Mouse (Mus musculus) splenic B cell, adult 2 months (primary cell): ENCODE measurements around the gene Gm20388.

Experiments
- DNase-seq: peaks from one replicate; pipeline ENCODE4 v3.0.0-alpha.2; 2011; ENCODE audit warnings: low read depth, low spot score
- H3K27me3 ChIP-seq: 2 replicates; pipeline ENCODE4 v1.6.1; 2012; ENCODE audit warnings: mild to moderate bottlenecking, low read length, moderate library complexity, mixed read lengths; ENCODE audit not compliant: control insufficient read depth, poor library complexity, insufficient read depth, severe bottlenecking
- H3K36me3 ChIP-seq: 2 replicates; pipeline ENCODE4 v1.6.1; 2012; ENCODE audit warnings: mild to moderate bottlenecking, low read length, moderate library complexity, mixed read lengths; ENCODE audit not compliant: control insufficient read depth, poor library complexity, insufficient read depth, severe bottlenecking

Gene Gm20388

DNA sequence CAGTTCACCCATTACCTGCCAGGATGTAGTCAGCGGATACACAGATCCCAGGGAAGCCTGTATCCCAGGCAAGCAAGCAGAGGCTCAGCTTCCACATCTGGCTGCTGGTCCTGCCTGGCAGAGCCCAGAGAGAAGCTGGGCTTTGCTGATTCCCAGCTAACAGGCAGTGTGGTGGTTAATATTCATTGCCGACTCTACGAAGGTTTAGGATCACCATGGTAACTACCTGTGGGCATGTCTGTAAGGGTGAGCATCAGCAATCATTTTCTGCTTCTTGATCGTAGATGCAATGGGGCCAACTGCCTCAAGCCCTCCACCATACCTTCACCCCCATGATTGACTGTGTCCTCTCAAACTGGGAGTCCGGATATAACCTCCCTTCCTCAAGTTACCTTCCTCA is 4283.4 kb downstream of the Gm20388 start:
- H3K36me3 ChIP-seq = no peaks in the 10 kb centered on the region
- no peak for DNase-seq
- H3K27me3 ChIP-seq = no peaks in the 10 kb centered on the region

DNA sequence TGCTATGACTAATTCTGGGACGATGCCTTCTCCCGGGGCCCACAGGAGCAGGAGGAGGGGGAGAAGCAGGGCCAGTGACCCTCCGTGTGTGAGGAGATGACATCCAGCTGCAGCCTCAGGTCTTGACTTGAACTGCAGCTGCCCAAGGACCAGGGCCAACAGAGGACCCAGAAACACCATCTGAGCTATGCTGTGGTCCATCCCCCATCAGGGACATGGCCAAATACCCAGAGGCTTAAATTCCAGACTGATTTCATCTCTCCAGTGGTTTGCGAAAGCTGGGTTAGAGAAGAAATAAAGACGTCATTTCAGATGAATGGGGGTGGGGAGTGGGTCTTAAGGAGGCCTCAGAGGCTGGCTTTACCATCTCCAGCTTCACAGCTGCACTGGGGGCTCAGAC is 4285.6 kb downstream of the Gm20388 start:
- Histone ChIP-seq H3K27me3 (no peaks in the 10 kb centered on the region), H3K36me3 (no peaks in the 10 kb centered on the region)
- no peak for DNase-seq

DNA sequence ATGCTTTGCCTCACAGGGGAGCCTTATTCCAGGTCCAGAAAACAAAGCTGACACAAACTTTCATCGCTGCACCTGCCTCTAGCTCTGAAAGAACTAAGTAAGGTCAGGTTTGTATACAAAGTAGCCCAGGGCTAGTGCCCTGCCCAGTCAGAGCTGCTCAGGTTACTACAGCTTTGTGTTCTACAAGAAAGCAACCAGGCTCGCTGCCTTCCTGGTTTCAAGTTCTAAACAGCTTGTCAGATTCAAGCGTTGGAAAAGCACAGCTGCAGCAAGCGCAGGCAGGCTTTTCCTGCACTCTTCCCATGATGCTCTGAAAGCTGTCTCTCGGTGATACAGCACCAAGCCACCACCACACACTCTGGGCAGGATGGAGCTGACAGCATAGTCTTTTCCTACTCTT is 4286.2 kb downstream of the Gm20388 start:
- no peaks in the 10 kb centered on the region for H3K27me3 ChIP-seq
- no peaks in the 10 kb centered on the region for H3K36me3 ChIP-seq
- no peak for DNase-seq

- DNase-seq = no peak
- Histone ChIP-seq H3K27me3 (no peaks in the 10 kb centered on the region), H3K36me3 (no peaks in the 10 kb centered on the region)
Observed at GRCm38 (mm10) chr8:124198230-124198629, 4287.6 kb downstream of the Gm20388 start.

GRCm38 (mm10) chr8:124200400-124200799 is 4289.8 kb downstream of the Gm20388 start:
- H3K27me3 ChIP-seq = no peaks in the 10 kb centered on the region
- no peaks in the 10 kb centered on the region for H3K36me3 ChIP-seq
- no peak for DNase-seq

- no peaks in the 10 kb centered on the region for H3K36me3 ChIP-seq
- DNase-seq = no peak
- H3K27me3 ChIP-seq = no peaks in the 10 kb centered on the region
Observed at GRCm38 (mm10) chr8:124201706-124202105, 4291.1 kb downstream of the Gm20388 start.

- no peaks in the 10 kb centered on the region for H3K36me3 ChIP-seq
- DNase-seq = no peak
- no peaks in the 10 kb centered on the region for H3K27me3 ChIP-seq
Observed at GRCm38 (mm10) chr8:124202895-124203294, 4292.3 kb downstream of the Gm20388 start.

GRCm38 (mm10) chr8:124204001-124204601 is 4293.5 kb downstream of the Gm20388 start:
- Histone ChIP-seq H3K36me3 (no peaks in the 10 kb centered on the region), H3K27me3 (no peaks in the 10 kb centered on the region)
- DNase-seq = no peak

DNA sequence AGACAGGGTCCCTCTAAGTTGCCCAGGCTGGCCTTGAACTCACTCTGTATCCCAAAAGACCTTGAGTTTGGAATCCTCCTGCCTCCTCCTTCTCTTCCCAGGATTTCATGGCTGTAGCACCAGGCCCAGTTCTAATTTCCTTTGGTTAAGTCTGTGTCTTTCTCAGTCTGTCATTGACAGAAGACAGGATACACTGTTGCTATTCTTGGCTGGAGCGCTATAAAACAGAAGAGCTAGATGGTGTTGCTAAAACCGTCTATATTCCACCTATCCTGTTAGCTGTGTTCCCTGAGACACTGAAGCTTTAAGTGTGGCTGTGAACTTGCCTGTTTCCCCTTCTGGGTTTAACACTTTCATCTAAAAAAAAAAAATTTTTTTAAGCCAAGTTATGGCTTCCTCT is 4301.5 kb downstream of the Gm20388 start:
- Histone ChIP-seq H3K36me3 (no peaks in the 10 kb centered on the region), H3K27me3 (no peaks in the 10 kb centered on the region)
- no peak for DNase-seq

DNA sequence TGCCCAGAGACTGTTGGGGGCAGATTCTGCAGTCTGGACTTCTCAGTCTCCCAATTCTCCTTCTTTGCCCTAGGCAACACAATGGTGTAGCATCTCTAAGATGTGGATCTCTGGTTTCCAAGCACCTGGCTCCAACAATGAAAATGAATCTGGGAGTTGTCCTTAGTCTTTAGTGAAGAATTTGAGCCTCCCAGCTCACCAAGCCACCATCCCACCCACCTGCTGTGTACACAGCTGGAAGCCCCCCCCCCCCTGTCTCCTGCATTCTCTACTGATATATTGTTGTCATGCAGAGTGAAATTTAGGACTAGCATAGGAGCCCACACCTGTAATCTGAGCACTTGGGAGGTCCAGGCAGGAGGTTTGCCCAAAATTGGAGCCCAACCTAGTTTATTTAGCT is 4306.3 kb downstream of the Gm20388 start:
- Histone ChIP-seq H3K36me3 (no peaks in the 10 kb centered on the region), H3K27me3 (no peaks in the 10 kb centered on the region)
- no peak for DNase-seq

- Histone ChIP-seq H3K36me3 (no peaks in the 10 kb centered on the region), H3K27me3 (no peaks in the 10 kb centered on the region)
- DNase-seq = no peak
Observed at GRCm38 (mm10) chr8:124229883-124230282, 4319.2 kb downstream of the Gm20388 start.

DNA sequence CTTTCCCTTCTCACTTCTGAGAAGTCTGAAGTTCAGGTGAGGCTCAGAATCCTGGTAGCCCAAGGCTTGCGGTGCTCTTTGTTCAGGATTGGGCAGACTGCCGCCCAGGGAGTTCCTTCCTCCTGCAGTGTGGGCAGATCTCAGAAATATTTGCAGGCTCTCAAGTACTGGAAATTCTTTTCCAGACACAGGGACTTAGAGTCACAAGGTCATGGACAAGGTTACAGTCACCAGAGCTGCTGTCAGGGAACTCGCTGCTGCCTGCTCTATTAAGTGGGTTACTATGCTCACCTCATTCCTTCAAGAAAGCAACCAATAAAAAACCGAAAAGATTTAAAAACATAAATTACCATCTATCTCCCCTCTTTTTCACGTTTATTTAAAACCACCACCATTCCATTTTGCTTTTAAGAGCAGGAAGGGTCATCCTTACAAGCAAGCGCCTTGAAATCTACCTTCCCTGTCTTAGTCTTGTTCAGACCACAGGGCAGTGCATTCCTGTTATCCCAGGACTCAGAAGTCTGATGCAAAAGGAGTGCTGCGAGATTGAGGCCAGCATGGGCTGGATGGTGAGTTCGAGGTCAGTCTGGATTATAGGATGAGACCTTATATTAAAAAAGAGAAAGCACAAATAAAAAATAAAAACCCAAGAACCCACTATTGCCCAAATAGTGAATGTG is 4320.0 kb downstream of the Gm20388 start:
- H3K36me3 ChIP-seq = no peaks in the 10 kb centered on the region
- no peak for DNase-seq
- no peaks in the 10 kb centered on the region for H3K27me3 ChIP-seq

GRCm38 (mm10) chr8:124231176-124231484 is 4320.5 kb downstream of the Gm20388 start, which contains the start of gene Galnt2:
Gene Galnt2, plus strand, starts transcription at chr8:124231391.
- Histone ChIP-seq H3K27me3 (no peaks in the 10 kb centered on the region), H3K36me3 (no peaks in the 10 kb centered on the region)
- peak; percentile 86 for DNase-seq

GRCm38 (mm10) chr8:124231485-124232279 is 4321.0 kb downstream of the Gm20388 start:
- DNase-seq = peak; percentile 12
- H3K27me3 ChIP-seq = no peaks in the 10 kb centered on the region

GRCm38 (mm10) chr8:124232280-124232600 is 4321.6 kb downstream of the Gm20388 start:
- Histone ChIP-seq H3K36me3 (no peaks in the 10 kb centered on the region), H3K27me3 (no peaks in the 10 kb centered on the region)
- DNase-seq = no peak

More at GRCm38 (mm10) chr8:124231485-124232279, 4321.0 kb downstream of the Gm20388 start:
- no peaks in the 10 kb centered on the region for H3K36me3 ChIP-seq
